Mouse (Mus musculus) neutrophil, adult 83 days (primary cell): ENCODE data around the gene Skint6. TPM values are rescaled to one million over a fixed set of nuclear protein-coding genes. Genes with fewer than 3 reads are reported as not detected.

ENCODE experiments used
- total RNA-seq, 2 experiments: library from RNA; stranded (reverse); gene quantifications; one replicate each; pipeline ENCODE4 v1.2.4; 2023

Gene Skint6
- total RNA-seq = not detected

DNA sequence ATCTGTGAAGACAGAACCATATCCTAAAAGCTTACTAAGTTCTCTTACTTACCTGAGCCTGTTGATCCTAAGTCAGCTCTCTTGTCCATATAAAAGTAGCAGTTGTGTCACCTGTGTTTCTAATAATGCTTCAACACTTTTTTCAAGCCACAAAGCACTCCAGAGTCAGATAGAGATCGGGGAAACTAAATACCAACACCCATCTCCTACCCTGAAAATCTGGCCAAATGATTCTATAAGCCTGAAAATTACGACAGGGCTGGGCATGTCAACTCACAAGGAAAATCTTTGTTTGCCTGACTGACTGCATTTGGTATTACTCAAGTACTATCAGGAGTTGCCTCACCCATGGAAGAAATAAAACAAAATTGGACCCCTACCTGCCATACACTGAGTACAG is at the start of gene Skint6:
TSS of gene Skint6 (minus strand) at position 101 of the 400 bp plus-strand sequence.

GRCm38 (mm10) chr4:112774766-112775165 is 512.0 kb downstream of the Skint6 start, which contains the start of gene Skint10:
Skint10 (minus strand) TSS chr4:112774866.

